Mouse (Mus musculus) liver, postnatal 0 days (tissue): ENCODE measurements around the gene Tbc1d1.

Experiments used
- CTCF ChIP-seq: sonication (generic); IDR thresholded peaks from 2 replicates; pipeline ENCODE4 v1.5.1; 2016; ENCODE audit warnings: antibody characterized with exemption, low read depth
- EP300 ChIP-seq: IDR thresholded peaks from 2 replicates; pipeline ENCODE4 v1.6.1; 2016; ENCODE audit warnings: antibody characterized with exemption, low read depth, mild to moderate bottlenecking

DNA sequence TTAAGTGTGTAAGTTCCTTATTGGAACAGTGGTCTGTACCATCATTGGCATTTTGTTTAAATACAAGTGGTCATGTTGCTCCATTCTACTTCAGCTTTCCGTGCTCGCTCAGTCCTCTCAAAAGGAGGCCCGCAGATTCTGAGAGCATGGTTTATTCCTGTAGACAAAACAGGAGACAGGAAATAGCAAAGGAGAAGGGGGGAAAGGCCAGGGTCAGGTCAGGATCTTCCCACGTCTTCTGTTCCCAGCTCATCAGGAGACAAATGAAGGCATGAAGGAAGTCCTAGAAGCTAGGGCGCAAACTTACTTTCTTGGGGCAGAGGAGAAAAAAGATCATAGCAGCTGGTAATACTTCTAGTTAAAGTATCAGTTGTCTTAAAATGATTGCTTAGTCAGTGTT lies 56.1 kb downstream of the Tbc1d1 start:
- no peak for TF ChIP-seq CTCF
- TF ChIP-seq EP300, result no peak
